Mouse (Mus musculus): ENCODE data around the gene Arl4a. TPM values are rescaled to one million over a fixed set of nuclear protein-coding genes. Genes with fewer than 3 reads are reported as not detected.

Arl4a gene
- polyA plus RNA-seq, 1 experiment from 2014 or later: 28.1 TPM

- Histone ChIP-seq H3K36me3 (ENCODE audit: insufficient read depth) (no peaks in the 10 kb centered on the region), H3K27ac (ENCODE audit: low read depth) (no peak overlapping the region), H3K9me3 (ENCODE audit: low read depth, low read length) (no peaks in the 10 kb centered on the region), H3K27me3 (ENCODE audit: insufficient read depth, low read length) (no peaks in the 10 kb centered on the region), H3K9ac (no peak overlapping the region), H3K4me3 (ENCODE audit: low read depth, low read length) (no peak overlapping the region), H3K4me2 (no peak overlapping the region), H3K4me1 (ENCODE audit: insufficient read depth) (no peaks in the 10 kb centered on the region)
- no peak for ATAC-seq (ENCODE audit: insufficient read depth)
- DNase-seq: no peak
- TF ChIP-seq CTCF (IDR thresholded peaks at IDR 0.05; ENCODE audit: low read depth): no peak
- WGBS: 50% methylated on average over 2 of the region's 2 CpGs
Observed at GRCm38 (mm10) chr12:40009866-40010265, 28.0 kb downstream of the Arl4a start.

GRCm38 (mm10) chr12:40008459-40008858, 29.4 kb downstream of the Arl4a start:
- Histone ChIP-seq H3K27ac (ENCODE audit: low read depth) (no peak overlapping the region), H3K27me3 (ENCODE audit: insufficient read depth, low read length) (no peaks in the 10 kb centered on the region), H3K4me2 (no peak overlapping the region), H3K9me3 (ENCODE audit: low read depth, low read length) (no peaks in the 10 kb centered on the region), H3K4me3 (ENCODE audit: low read depth, low read length) (no peak overlapping the region), H3K4me1 (ENCODE audit: insufficient read depth) (no peaks in the 10 kb centered on the region), H3K36me3 (ENCODE audit: insufficient read depth) (no peaks in the 10 kb centered on the region), H3K9ac (no peak overlapping the region)
- ATAC-seq (ENCODE audit: insufficient read depth) (no peak), DNase-seq (no peak)
- WGBS: 68% methylated on average over 3 of the region's 3 CpGs
- TF ChIP-seq CTCF (IDR thresholded peaks at IDR 0.05; ENCODE audit: low read depth): no peak

GRCm38 (mm10) chr12:40004766-40005165, 33.1 kb downstream of the Arl4a start:
- no peak for DNase-seq
- H3K4me3 ChIP-seq (ENCODE audit: low read depth, low read length): no peak overlapping the region

GRCm38 (mm10) chr12:39998853-39999195, 39.0 kb downstream of the Arl4a start:
- DNase-seq: peak; percentile 43
- peaks cover 3% of the 10 kb centered on the region; the same call in 1 of the 2 replicates for H3K4me1 ChIP-seq (ENCODE audit: insufficient read depth)
- H3K9ac ChIP-seq: no peak overlapping the region
- no peaks in the 10 kb centered on the region for H3K9me3 ChIP-seq (ENCODE audit: low read depth, low read length)
- H3K4me3 ChIP-seq (ENCODE audit: low read depth, low read length): no peak overlapping the region
- no peak for TF ChIP-seq CTCF (IDR thresholded peaks at IDR 0.05; ENCODE audit: low read depth)
- WGBS: 40% methylated on average over 4 of the region's 4 CpGs
- no peaks in the 10 kb centered on the region for H3K36me3 ChIP-seq (ENCODE audit: insufficient read depth)
- no peaks in the 10 kb centered on the region for H3K27me3 ChIP-seq (ENCODE audit: insufficient read depth, low read length)
- H3K4me2 ChIP-seq: peak overlapping the region; percentile 32
- H3K27ac ChIP-seq (ENCODE audit: low read depth): peak overlapping the region; percentile 81
- ATAC-seq (ENCODE audit: insufficient read depth): peak; percentile 61; the same call in 1 of the 2 replicates

More at GRCm38 (mm10) chr12:40004766-40005165, 33.1 kb downstream of the Arl4a start:
- no peak for ATAC-seq (ENCODE audit: insufficient read depth)
- Histone ChIP-seq H3K4me1 (ENCODE audit: insufficient read depth) (no peaks in the 10 kb centered on the region), H3K4me2 (no peak overlapping the region), H3K27me3 (ENCODE audit: insufficient read depth, low read length) (no peaks in the 10 kb centered on the region), H3K27ac (ENCODE audit: low read depth) (no peak overlapping the region), H3K36me3 (ENCODE audit: insufficient read depth) (no peaks in the 10 kb centered on the region), H3K9me3 (ENCODE audit: low read depth, low read length) (no peaks in the 10 kb centered on the region), H3K9ac (no peak overlapping the region)
- TF ChIP-seq CTCF (IDR thresholded peaks at IDR 0.05; ENCODE audit: low read depth): no peak
- WGBS: 79% methylated on average over 2 of the region's 2 CpGs

GRCm38 (mm10) chr12:39998070-39998852, 39.6 kb downstream of the Arl4a start:
- H3K27me3 ChIP-seq (ENCODE audit: insufficient read depth, low read length): no peaks in the 10 kb centered on the region
- peak overlapping the region; percentile 81 for H3K27ac ChIP-seq (ENCODE audit: low read depth)
- peak; percentile 97 for ATAC-seq (ENCODE audit: insufficient read depth)
- H3K9ac ChIP-seq: no peak overlapping the region
- H3K4me3 ChIP-seq (ENCODE audit: low read depth, low read length): no peak overlapping the region
- DNase-seq: peak; percentile 95
- H3K4me1 ChIP-seq (ENCODE audit: insufficient read depth): peaks cover 3% of the 10 kb centered on the region; the same call in 1 of the 2 replicates
- H3K4me2 ChIP-seq: peak overlapping the region; percentile 32
- no peaks in the 10 kb centered on the region for H3K9me3 ChIP-seq (ENCODE audit: low read depth, low read length)
- TF ChIP-seq CTCF (IDR thresholded peaks at IDR 0.05; ENCODE audit: low read depth): no peak
- WGBS: 13% methylated on average over 9 of the region's 9 CpGs
- no peaks in the 10 kb centered on the region for H3K36me3 ChIP-seq (ENCODE audit: insufficient read depth)

- Histone ChIP-seq H3K4me3 (ENCODE audit: low read depth, low read length) (no peak overlapping the region), H3K36me3 (ENCODE audit: insufficient read depth) (no peaks in the 10 kb centered on the region), H3K9me3 (ENCODE audit: low read depth, low read length) (no peaks in the 10 kb centered on the region), H3K4me1 (ENCODE audit: insufficient read depth) (peaks cover 3% of the 10 kb centered on the region; the same call in 1 of the 2 replicates), H3K9ac (no peak overlapping the region), H3K4me2 (no peak overlapping the region), H3K27ac (ENCODE audit: low read depth) (no peak overlapping the region), H3K27me3 (ENCODE audit: insufficient read depth, low read length) (no peaks in the 10 kb centered on the region)
- TF ChIP-seq CTCF (IDR thresholded peaks at IDR 0.05; ENCODE audit: low read depth): no peak
- DNase-seq (no peak), ATAC-seq (ENCODE audit: insufficient read depth) (no peak)
- 33% methylated on average over 4 of the region's 4 CpGs for WGBS
Observed at GRCm38 (mm10) chr12:39997651-39998050, 40.2 kb downstream of the Arl4a start.

- Histone ChIP-seq H3K9ac (no peak overlapping the region), H3K27ac (ENCODE audit: low read depth) (no peak overlapping the region), H3K4me3 (ENCODE audit: low read depth, low read length) (no peak overlapping the region), H3K4me2 (no peak overlapping the region), H3K4me1 (ENCODE audit: insufficient read depth) (peaks cover 3% of the 10 kb centered on the region; the same call in 1 of the 2 replicates), H3K36me3 (ENCODE audit: insufficient read depth) (no peaks in the 10 kb centered on the region), H3K9me3 (ENCODE audit: low read depth, low read length) (no peaks in the 10 kb centered on the region), H3K27me3 (ENCODE audit: insufficient read depth, low read length) (no peaks in the 10 kb centered on the region)
- ATAC-seq (ENCODE audit: insufficient read depth): no peak
- no peak for TF ChIP-seq CTCF (IDR thresholded peaks at IDR 0.05; ENCODE audit: low read depth)
- whole genome bisulfite sequencing: 83% methylated on average over 5 of the region's 5 CpGs
- no peak for DNase-seq
Observed at GRCm38 (mm10) chr12:39996015-39996414, 41.8 kb downstream of the Arl4a start.
